Mouse (Mus musculus) gastrocnemius, adult 18-20 months (tissue): Measurements from ENCODE around the gene Serping1. TPM values are rescaled to one million over a fixed set of nuclear protein-coding genes. Genes with fewer than 3 reads are reported as not detected.
"Not testable (repeated sequence)": the region's sequence is repeated elsewhere in the genome, so short reads cannot be mapped to it uniquely, and the experiment has no call there.

Experiments
- DNase-seq: peaks from one replicate; pipeline ENCODE4 v3.0.0; 2021; ENCODE audit warnings: low spot score
- total RNA-seq, 2 experiments: library from RNA; stranded (reverse); gene quantifications; 2 replicates each; pipeline ENCODE4 v1.2.3; 2021

Gene Serping1
- total RNA-seq, 2 experiments from 2014 or later, result 50.8 to 72.0 TPM

DNA sequence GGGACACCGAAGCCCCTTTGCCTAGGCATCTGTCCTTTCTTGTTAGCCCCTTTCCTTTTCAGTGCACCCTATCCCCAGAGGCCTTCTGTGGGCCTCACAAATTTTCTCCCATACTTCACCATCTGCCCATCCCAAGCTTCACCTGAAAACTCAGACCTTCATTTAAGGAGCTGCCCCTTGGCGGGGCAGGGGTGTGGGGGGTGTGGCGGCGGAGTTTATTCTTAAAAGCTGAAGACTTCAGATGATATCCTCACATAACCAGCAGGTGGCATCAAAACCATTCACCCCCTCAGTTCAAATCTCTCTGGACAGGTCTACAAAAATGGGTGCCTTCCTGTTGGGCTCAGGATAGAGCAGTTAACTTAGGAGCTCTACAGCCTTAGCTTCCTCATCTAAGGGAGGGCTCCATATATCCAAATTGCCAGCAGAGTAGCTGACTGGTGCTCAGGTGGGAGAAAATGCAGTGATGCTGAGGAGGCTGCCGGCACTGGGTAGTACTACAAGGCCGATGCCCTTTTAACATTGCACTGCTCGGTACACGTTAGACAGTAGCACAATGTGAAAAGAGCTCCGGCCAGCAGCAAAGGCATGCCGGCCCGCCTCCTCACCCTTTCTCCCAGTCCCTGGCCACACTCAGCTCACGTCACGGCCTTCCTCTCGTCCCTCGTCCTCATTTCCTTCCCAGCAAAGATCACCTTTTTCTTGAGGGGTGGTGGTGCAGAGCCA, 34.5 kb downstream of the Serping1 start:
- DNase-seq, result no peak

GRCm38 (mm10) chr2:84738271-84738911, 36.9 kb downstream of the Serping1 start:
- DNase-seq, result no peak

- DNase-seq, result no peak
These were observed 37.8 kb downstream of the Serping1 start for GRCm38 (mm10) chr2:84737451-84737925.

GRCm38 (mm10) chr2:84736312-84737161, 38.7 kb downstream of the Serping1 start:
- DNase-seq, result no peak

DNA sequence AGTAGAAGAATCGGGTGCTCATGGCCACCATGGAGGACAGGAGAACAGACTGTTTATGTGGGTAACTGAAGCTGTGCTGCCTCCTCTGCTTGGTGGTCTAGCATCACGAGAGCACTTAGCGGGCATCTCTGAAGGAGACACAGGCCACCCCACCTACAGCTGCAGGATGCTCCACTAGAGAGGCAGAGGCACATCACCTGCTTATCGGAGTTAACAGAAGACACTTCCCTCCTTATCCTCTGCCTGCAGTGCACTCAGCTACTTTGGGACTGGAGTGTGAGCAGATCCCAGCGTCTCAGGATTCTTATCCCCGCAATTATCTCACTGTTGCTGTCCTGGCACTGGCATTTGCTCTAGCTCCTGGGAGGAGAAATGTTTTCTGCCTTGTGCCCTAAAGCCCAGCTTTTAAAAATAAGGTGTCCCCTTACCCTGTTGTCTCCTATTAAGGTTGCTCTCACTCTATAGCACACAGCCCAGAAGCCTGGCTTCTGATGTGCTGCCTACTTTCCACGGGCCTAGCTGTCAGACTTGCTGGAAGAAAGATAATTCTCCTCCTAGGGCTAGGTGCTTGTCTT, 39.8 kb downstream of the Serping1 start:
- no peak for DNase-seq

GRCm38 (mm10) chr2:84734919-84735318, 40.3 kb downstream of the Serping1 start:
- DNase-seq, result no peak

- no peak for DNase-seq
These were observed 40.8 kb downstream of the Serping1 start for GRCm38 (mm10) chr2:84734351-84734864.

DNA sequence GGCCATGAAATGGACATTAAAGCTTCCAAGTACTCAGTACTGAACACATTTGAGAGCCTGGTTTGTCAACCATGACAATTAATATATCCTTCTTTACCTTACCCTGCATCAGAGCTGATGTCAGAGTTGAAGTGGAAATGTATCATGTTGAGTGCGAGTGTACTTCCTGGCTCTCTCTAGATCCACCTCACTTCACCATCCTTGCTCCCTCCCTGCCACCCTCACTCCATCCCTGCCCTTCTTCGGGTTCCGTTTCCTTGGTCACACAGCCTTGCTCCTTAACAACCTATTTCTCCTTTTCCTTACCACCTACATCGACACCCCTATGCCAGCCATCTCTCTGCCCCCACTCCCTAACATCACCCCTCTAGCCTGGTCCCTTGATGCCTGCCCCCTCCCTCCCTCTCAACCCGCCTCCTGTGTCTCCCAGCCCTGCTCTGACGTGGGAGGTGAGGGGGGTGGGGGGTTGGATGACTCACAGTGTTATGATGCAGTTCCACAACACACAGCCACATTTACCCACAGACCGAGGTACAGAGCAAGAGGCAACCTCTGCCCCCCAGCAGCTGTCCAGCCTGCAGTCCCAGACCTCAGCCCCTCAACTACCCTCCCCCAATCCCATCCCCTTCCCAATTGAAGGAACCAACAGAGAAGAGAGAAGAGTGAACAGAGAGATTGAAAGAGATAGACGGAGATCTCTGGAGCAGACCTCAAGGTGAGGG, 41.5 kb downstream of the Serping1 start, which contains the start of gene Ypel4:
Gene Ypel4, plus strand, starts transcription at position 480 of the 722 bp plus-strand sequence.
- no peak for DNase-seq

DNA sequence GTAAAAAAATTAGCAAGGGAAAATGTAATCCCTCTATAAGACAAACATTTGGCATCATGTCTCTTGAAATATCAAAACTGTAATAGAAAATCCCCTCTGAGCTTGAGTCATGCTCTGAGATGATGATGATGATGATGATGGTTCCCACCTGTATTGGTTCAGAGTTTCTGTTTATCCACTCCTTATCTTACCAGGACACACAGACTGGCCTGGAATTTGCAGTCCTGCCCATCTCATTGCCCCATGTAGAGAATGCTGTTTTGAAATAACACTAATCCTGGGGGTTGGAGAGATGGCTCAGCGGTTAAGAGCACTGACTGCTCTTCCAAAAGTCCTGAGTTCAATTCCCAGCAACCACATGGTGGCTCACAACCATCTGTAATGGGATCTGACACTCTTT, 42.9 kb downstream of the Serping1 start:
- no peak for DNase-seq

DNA sequence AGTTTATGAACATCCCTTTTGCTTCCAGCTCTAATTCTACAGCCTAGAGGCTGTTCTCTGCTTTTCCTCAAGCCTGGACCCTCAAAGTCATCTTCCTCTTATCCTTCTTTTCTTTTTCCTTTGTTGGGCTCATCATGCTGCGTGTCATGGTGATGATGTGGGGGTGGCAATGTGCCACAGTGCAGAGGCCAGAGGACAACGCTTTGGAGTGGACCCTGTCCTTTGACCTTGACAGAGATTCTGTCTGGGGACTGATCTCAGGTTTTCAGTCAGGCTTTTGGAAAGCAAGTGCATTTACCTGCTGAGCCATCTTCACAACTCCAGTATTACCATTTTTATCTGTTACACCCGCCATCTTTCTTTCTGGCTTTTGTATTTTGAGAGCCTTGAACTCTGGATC, 44.0 kb downstream of the Serping1 start:
- DNase-seq, result no peak

GRCm38 (mm10) chr2:84728191-84728590, 47.1 kb downstream of the Serping1 start:
- not testable (repeated sequence) for DNase-seq

DNA sequence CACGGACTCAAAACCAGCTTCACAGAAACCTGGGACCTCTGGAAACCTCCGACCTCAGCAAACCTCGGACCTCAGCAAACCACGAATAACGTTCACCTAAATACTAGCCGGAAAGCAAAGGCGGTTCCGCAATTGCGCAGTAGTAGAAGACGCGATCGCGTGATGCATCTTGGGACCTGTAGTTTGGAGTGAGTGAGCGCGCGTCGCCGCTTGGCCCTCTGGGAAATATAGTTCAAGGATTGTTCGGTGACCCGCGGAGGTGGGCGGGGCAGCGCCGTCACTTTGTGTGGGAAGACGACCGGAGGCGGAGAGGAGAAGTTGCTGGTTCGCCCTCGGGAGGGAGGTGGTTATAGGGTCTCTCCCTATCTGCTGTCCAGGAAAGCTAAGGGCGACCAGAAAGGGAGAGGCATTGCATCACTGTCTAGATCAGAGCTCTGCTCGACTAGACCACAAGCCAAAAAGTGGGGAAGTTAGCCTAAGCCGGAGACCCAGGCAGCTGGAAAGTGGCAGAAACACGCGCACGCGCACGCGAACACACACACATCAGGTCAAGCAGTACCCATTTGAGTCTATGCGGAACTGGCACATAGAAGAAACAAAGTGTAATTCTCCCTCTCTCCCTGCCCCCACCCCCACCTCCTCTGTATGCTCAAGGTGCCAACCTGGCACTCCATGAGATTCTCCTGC, 47.9 kb downstream of the Serping1 start, which contains the start of gene Clp1:
Gene Clp1, minus strand, starts transcription at position 179 of the 687 bp plus-strand sequence.
- DNase-seq, result peak; percentile 97

DNA sequence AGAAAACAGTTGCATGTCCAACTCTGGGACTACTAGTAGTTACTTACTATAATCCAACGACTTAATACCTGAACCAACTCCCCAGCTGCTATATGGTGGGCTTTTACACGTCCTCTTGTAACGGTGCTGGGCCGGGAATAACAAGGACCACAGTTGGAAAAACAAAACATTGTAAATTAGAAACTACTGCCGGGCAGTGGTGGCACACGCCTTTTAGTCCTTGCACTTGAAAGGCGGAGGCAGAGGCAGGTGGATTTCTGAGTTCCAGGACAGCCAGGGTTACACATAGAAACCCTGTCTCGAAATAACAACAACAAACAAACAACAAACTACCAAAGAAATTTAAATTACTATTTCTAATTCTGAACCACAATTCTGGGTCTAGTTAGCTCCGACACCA, 48.5 kb downstream of the Serping1 start:
- DNase-seq, result no peak

- DNase-seq, result no peak
These were observed 49.5 kb downstream of the Serping1 start for GRCm38 (mm10) chr2:84725770-84726169.

DNA sequence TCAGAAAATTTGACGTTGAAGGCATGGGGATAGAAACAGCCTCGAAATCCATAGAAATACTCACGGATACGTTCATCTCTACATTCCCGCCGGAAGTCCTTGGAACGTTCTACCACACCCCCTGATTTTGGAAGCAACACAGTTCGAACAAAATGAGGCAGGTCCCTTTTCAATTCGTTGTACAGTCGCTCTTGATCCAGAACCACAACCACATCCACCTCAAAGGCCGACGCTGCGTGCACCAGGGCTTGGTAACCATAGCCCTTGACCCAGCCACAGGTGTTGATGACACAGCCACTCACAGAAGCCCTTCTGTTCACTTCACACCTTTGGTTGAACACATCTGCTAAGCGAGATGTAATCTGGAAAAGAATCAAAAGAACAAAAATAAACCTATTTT, 51.4 kb downstream of the Serping1 start:
- no peak for DNase-seq

DNA sequence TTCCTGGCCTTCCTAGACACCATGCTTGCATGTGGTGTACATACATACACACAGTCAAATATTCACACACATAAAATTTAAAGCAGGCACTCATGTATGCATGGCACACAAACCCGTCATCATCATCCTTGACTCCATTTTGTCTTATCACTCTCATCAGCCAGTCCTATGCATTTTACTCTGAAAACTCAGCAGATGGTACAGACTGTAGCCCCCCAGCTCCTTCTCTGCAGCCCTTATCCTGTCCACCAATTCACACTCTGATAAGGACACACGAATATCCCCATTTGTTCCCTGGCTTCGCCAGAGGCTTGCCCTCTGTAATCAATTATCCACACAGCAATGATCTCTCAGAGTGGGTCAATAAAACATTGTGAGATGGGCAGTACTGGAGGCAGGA, 54.1 kb downstream of the Serping1 start:
- no peak for DNase-seq

- DNase-seq, result no peak
These were observed 54.5 kb downstream of the Serping1 start for GRCm38 (mm10) chr2:84720718-84721117.

DNA sequence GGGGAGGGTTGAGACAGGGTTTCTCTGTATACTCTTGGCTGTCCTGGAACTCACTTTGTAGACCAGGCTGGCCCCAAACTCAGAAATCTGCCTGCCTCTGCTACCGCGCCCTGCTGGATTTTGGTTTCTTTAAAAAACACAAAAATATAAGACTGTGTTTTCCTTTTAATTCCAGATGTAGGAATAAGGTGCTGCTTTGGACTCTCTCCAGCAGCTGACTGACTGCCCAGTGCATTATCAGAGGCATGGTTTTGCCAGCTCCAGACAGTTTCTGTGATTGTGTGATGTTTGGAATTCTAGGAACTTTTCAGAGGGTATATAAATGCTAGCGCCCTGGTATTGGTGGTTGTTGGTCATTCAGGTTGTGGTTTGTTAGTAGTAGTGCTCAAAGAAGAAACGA, 57.9 kb downstream of the Serping1 start:
- no peak for DNase-seq

GRCm38 (mm10) chr2:84716423-84717355, 58.6 kb downstream of the Serping1 start:
- DNase-seq, result peak; percentile 24
